Mouse (Mus musculus) liver, adult 2 months (tissue): ENCODE data around the gene Ece2. TPM values are rescaled to one million over a fixed set of nuclear protein-coding genes. Genes with fewer than 3 reads are reported as not detected.

Experiments
- DNase-seq: peaks from one replicate; pipeline ENCODE4 v3.0.0-alpha.2; 2011; ENCODE audit warnings: low read depth, low spot score; ENCODE audit errors: extremely low read depth
- H3K27ac ChIP-seq: fragments of 200-500 bp; replicated peaks from 2 replicates; pipeline ENCODE4 v1.5.1; 2012; ENCODE audit warnings: low read depth, mild to moderate bottlenecking, control low read depth, inconsistent platforms, low read length; ENCODE audit not compliant: insufficient read depth
- H3K27me3 ChIP-seq: fragments of 200-500 bp; 2 replicates; pipeline ENCODE4 v1.6.1; 2012; ENCODE audit warnings: mild to moderate bottlenecking, moderate library complexity, low read length, inconsistent platforms; ENCODE audit not compliant: control insufficient read depth, insufficient read depth
- H3K36me3 ChIP-seq: fragments of 200-500 bp; 2 replicates; pipeline ENCODE4 v1.6.1; 2012; ENCODE audit warnings: low read length, inconsistent platforms; ENCODE audit not compliant: control insufficient read depth, insufficient read depth
- H3K4me1 ChIP-seq: fragments of 200-500 bp; 2 replicates; pipeline ENCODE4 v1.6.1; 2011; ENCODE audit warnings: low read length; ENCODE audit not compliant: control insufficient read depth, insufficient read depth
- H3K4me3 ChIP-seq: fragments of 200-500 bp; 2 replicates; pipeline ENCODE4 v1.5.1; 2011; ENCODE audit warnings: low read depth, mild to moderate bottlenecking, control low read depth, low read length, moderate library complexity; ENCODE audit not compliant: insufficient read depth
- H3K79me2 ChIP-seq: fragments of 200-500 bp; 2 replicates; pipeline ENCODE4 v1.6.1; 2012; ENCODE audit warnings: inconsistent platforms, mild to moderate bottlenecking, low read length, moderate library complexity; ENCODE audit not compliant: control insufficient read depth, insufficient read depth
- H3K9ac ChIP-seq: fragments of 200-500 bp; 2 replicates; pipeline ENCODE4 v1.6.1; 2012; ENCODE audit warnings: low read depth, mild to moderate bottlenecking, control low read depth, inconsistent platforms, low read length
- CTCF ChIP-seq: fragments of 200-500 bp; IDR thresholded peaks from 2 replicates; pipeline ENCODE4 v1.5.1; 2011; ENCODE audit warnings: low read depth, low read length, control low read depth
- POLR2A ChIP-seq: fragments of 200-500 bp; IDR thresholded peaks from 2 replicates; pipeline ENCODE4 v1.6.1; 2011; ENCODE audit warnings: low read length, control low read depth; ENCODE audit not compliant: insufficient read depth; ENCODE audit errors: extremely low read depth
- WGBS: fragments of 180-500 bp; shearing (Covaris S2); methylation state at CpG from one replicate; pipeline ENCODE4 v1.1.7; 2018; 5-methylcytosine and 5-hydroxymethylcytosine counted together
- polyA plus RNA-seq: library from polyadenylated mRNA; depleted of rRNA; stranded (reverse); fragments of >200 nt; gene quantifications from 2 replicates; pipeline ENCODE4 v1.2.3, GENCODE M21; 2012
- total RNA-seq: library from RNA; depleted of rRNA; stranded (reverse); fragments of >200 nt; gene quantifications from 2 replicates; pipeline ENCODE4 v1.2.3, GENCODE M21; 2014

Gene Ece2
- total and polyA plus RNA-seq, 2 experiments = not detected

- H3K9ac ChIP-seq = no peak overlapping the region
- DNase-seq = no peak
- WGBS = 78% methylated on average over 8 of the region's 8 CpGs
- no peak for TF ChIP-seq CTCF
- TF ChIP-seq POLR2A = no peak
- no peaks in the 10 kb centered on the region for H3K27me3 ChIP-seq
- H3K79me2 ChIP-seq = no peaks in the 10 kb centered on the region
- no peak overlapping the region for H3K4me3 ChIP-seq
- H3K27ac ChIP-seq = no peak overlapping the region
- no peaks in the 10 kb centered on the region for H3K36me3 ChIP-seq
- no peaks in the 10 kb centered on the region for H3K4me1 ChIP-seq
Measured at GRCm38 (mm10) chr16:20638367-20638766, 8.7 kb downstream of the Ece2 start.

DNA sequence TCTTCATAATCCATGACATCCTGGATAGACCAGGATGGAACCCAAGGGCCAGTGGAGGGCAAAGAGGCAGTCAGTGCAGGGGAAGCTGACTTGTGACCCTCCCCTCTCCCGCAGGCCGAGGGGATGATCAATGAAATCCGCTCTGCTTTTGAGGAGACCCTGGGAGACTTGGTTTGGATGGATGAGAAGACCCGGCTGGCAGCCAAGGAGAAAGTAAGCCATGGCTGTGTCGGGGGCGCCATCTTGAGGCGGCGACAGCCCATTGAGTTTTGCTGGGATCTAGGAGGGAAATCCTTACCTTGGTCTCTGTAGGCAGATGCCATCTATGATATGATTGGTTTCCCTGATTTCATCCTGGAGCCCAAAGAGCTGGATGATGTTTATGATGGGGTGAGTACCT lies 12.5 kb downstream of the Ece2 start:
- no peak overlapping the region for H3K4me3 ChIP-seq
- H3K4me1 ChIP-seq = no peaks in the 10 kb centered on the region
- H3K27ac ChIP-seq = no peak overlapping the region
- TF ChIP-seq POLR2A (no peak), CTCF (peak; percentile 93)
- H3K9ac ChIP-seq = no peak overlapping the region
- peak; percentile 18 for DNase-seq
- WGBS = 2% methylated on average over 8 of the region's 8 CpGs
- no peaks in the 10 kb centered on the region for H3K79me2 ChIP-seq
- no peaks in the 10 kb centered on the region for H3K36me3 ChIP-seq
- H3K27me3 ChIP-seq = no peaks in the 10 kb centered on the region

- no peak for TF ChIP-seq CTCF
- TF ChIP-seq POLR2A = no peak
- H3K79me2 ChIP-seq = no peaks in the 10 kb centered on the region
- DNase-seq = no peak
- no peaks in the 10 kb centered on the region for H3K4me1 ChIP-seq
- H3K27ac ChIP-seq = no peak overlapping the region
- 89% methylated on average over 7 of the region's 7 CpGs for WGBS
- no peak overlapping the region for H3K4me3 ChIP-seq
- no peak overlapping the region for H3K9ac ChIP-seq
- H3K27me3 ChIP-seq = no peaks in the 10 kb centered on the region
- H3K36me3 ChIP-seq = no peaks in the 10 kb centered on the region
Measured at GRCm38 (mm10) chr16:20643911-20644310, 14.3 kb downstream of the Ece2 start.

GRCm38 (mm10) chr16:20651076-20651946 lies 21.7 kb downstream of the Ece2 start, which contains the start of gene Psmd2:
Gene Psmd2 (plus strand): TSS chr16:20651652.
- Histone ChIP-seq H3K4me1 (peaks cover 5% of the 10 kb centered on the region), H3K36me3 (peaks cover 27% of the 10 kb centered on the region), H3K4me3 (peak within 1 kb of the TSS; percentile 91), H3K27ac (peak within 1 kb of the TSS; percentile 60), H3K79me2 (peaks cover 10% of the 10 kb centered on the region; the same call in 1 of the 2 replicates), H3K27me3 (no peaks in the 10 kb centered on the region), H3K9ac (peak within 1 kb of the TSS; percentile 87)
- peak; percentile 79 for DNase-seq
- TF ChIP-seq POLR2A = peak; percentile 70
- TF ChIP-seq CTCF = no peak
- WGBS = 1% methylated on average over 46 of the region's 46 CpGs

DNA sequence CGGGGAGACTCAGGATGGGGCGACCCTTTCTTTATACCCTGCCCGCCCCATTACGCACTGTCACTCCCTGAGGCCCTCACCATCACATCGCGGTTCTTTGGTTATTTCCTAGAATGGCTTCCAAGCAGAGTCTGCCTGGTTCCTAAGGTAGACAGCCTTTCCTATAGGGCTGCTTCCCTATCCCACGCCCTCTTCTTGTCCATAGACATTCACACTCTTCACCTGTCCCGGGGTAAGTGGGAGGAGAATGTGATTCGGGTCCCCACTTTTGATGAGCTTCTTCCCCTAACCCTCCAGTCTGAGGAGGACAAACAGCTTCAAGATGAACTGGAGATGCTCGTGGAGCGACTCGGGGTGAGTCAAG lies 22.3 kb downstream of the Ece2 start:
- H3K4me3 ChIP-seq = peak overlapping the region; percentile 91
- peaks cover 33% of the 10 kb centered on the region for H3K36me3 ChIP-seq
- WGBS = 4% methylated on average over 12 of the region's 12 CpGs
- peaks cover 10% of the 10 kb centered on the region; the same call in 1 of the 2 replicates for H3K79me2 ChIP-seq
- H3K9ac ChIP-seq = peak overlapping the region; percentile 87
- peak overlapping the region; percentile 60 for H3K27ac ChIP-seq
- peaks cover 5% of the 10 kb centered on the region for H3K4me1 ChIP-seq
- DNase-seq = no peak
- TF ChIP-seq CTCF (no peak), POLR2A (no peak)
- no peaks in the 10 kb centered on the region for H3K27me3 ChIP-seq

DNA sequence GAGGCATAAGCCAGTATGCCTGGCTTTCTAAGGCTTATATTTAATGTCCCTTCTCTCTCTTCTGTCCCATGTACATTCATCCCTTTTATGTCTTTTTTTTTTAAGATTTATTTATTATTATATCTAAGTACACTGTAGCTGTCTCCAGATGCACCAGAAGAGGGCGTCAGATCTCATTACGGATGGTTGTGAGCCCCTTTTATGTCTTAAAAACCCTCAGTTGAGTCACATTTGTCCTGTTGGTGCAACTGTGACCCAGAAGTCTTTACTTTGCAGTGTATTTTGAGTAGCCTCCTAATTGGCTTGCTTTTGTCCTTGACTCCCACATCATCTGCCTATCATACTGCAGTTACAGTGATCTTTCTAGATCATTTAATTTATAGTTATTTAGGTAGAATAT lies 23.7 kb downstream of the Ece2 start:
- Histone ChIP-seq H3K9ac (no peak overlapping the region), H3K4me3 (no peak overlapping the region), H3K27ac (no peak overlapping the region), H3K27me3 (no peaks in the 10 kb centered on the region), H3K36me3 (peaks cover 46% of the 10 kb centered on the region), H3K79me2 (peaks cover 10% of the 10 kb centered on the region; the same call in 1 of the 2 replicates), H3K4me1 (peaks cover 5% of the 10 kb centered on the region)
- TF ChIP-seq POLR2A (no peak), CTCF (no peak)
- no peak for DNase-seq
- WGBS = 70% methylated on average over 2 of the region's 2 CpGs
